Mouse (Mus musculus): ENCODE results near the gene Hipk2. TPM values are rescaled to one million over a fixed set of nuclear protein-coding genes. Genes with fewer than 3 reads are reported as not detected.

Hipk2 gene
- polyA plus RNA-seq, 1 experiment from 2014 or later, result 28.0 TPM

- Histone ChIP-seq H3K4me2 (replicated peaks; ENCODE audit: low read depth, low read length) (no peak overlapping the region), H3K27ac (ENCODE audit: low read length) (no peak overlapping the region), H3K4me1 (ENCODE audit: insufficient read depth, low read length) (no peaks in the 10 kb centered on the region), H3K4me3 (ENCODE audit: low read length) (no peak overlapping the region), H3K9ac (replicated peaks; ENCODE audit: low read length) (no peak overlapping the region), H3K36me3 (ENCODE audit: insufficient read depth, low read length) (peaks cover 75% of the 10 kb centered on the region), H3K27me3 (ENCODE audit: insufficient read depth, low read length) (no peaks in the 10 kb centered on the region), H3K9me3 (ENCODE audit: low read length) (no peaks in the 10 kb centered on the region)
- ATAC-seq (ENCODE audit: low FRiP score, low TSS enrichment), result no peak
- WGBS, result 78% methylated on average over 19 of the region's 19 CpGs
These were observed 161.7 kb downstream of the Hipk2 start for GRCm38 (mm10) chr6:38713957-38714898.

DNA sequence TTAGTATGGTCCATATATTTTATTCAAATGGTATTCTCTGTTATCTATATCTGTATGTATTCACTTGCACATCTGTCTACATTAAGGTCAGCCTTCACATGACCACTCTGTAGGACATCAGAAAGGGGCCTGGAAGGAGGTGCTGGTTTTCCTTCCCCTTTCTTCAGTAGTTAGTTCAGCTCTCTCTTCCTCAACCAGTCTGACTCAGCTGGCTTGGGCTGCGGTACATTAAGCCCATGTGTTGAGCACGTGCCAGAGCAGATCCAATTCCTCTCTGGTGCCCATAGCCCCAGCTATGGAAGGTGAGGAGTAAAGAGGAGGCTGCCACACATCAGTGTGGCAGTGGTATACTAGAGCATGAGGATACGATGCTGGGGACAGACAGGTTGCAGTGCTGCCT, 165.5 kb downstream of the Hipk2 start:
- Histone ChIP-seq H3K9me3 (ENCODE audit: low read length) (no peaks in the 10 kb centered on the region), H3K4me1 (ENCODE audit: insufficient read depth, low read length) (no peaks in the 10 kb centered on the region), H3K36me3 (ENCODE audit: insufficient read depth, low read length) (peaks cover 55% of the 10 kb centered on the region), H3K4me2 (replicated peaks; ENCODE audit: low read depth, low read length) (no peak overlapping the region), H3K9ac (replicated peaks; ENCODE audit: low read length) (no peak overlapping the region), H3K4me3 (ENCODE audit: low read length) (no peak overlapping the region), H3K27me3 (ENCODE audit: insufficient read depth, low read length) (no peaks in the 10 kb centered on the region), H3K27ac (ENCODE audit: low read length) (no peak overlapping the region)
- no peak for ATAC-seq (ENCODE audit: low FRiP score, low TSS enrichment)
- 87% methylated on average over 3 of the region's 3 CpGs for WGBS

DNA sequence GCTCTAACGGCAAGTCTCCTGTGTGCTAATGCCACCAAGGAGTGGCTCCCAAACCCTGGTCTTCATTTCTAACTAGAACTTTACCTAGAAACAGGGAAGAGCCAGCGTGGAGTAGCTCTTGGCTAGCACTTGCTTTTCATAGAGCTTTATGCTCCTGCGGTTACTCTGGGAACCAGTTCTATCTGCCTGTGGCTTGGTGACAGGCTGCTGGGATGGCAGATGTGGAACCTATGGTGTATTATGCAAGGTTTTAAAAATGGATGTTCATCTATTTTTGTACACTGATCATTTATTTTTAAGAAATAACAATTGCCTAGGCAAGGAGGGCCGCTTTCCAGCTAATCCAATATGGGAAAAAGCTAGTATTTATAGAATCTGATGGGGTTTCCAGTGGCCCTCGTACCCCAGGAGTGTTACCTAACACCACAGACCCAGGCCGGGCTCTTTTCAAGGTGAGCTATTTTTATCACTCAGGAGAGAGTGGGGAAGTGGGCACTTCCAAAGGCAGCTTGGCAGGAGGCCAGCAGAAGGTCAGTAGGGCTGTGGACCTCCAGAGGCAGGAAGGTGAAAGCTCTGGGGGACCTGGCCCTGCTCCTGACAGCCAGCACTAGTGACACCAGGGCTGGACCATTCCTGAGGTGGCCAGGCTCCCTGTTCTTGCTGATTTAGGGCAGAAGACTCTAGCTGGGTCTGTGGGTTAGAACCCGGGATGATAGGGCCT, 171.5 kb downstream of the Hipk2 start:
- Histone ChIP-seq H3K36me3 (ENCODE audit: insufficient read depth, low read length) (peaks cover 42% of the 10 kb centered on the region), H3K4me3 (ENCODE audit: low read length) (no peak overlapping the region), H3K9me3 (ENCODE audit: low read length) (no peaks in the 10 kb centered on the region), H3K4me2 (replicated peaks; ENCODE audit: low read depth, low read length) (no peak overlapping the region), H3K9ac (replicated peaks; ENCODE audit: low read length) (no peak overlapping the region), H3K27ac (ENCODE audit: low read length) (no peak overlapping the region), H3K27me3 (ENCODE audit: insufficient read depth, low read length) (no peaks in the 10 kb centered on the region), H3K4me1 (ENCODE audit: insufficient read depth, low read length) (no peaks in the 10 kb centered on the region)
- 72% methylated on average over 7 of the region's 7 CpGs for WGBS
- 0 out of 2 replicates have a peak, but pooled peaks have one; percentile 9 for ATAC-seq (ENCODE audit: low FRiP score, low TSS enrichment)

- H3K4me3 ChIP-seq (ENCODE audit: low read length), result no peak overlapping the region
- no peak overlapping the region for H3K4me2 ChIP-seq (replicated peaks; ENCODE audit: low read depth, low read length)
- no peaks in the 10 kb centered on the region for H3K4me1 ChIP-seq (ENCODE audit: insufficient read depth, low read length)
- no peak for ATAC-seq (ENCODE audit: low FRiP score, low TSS enrichment)
- 81% methylated on average over 6 of the region's 6 CpGs for WGBS
- H3K27me3 ChIP-seq (ENCODE audit: insufficient read depth, low read length), result no peaks in the 10 kb centered on the region
- peaks cover 48% of the 10 kb centered on the region for H3K36me3 ChIP-seq (ENCODE audit: insufficient read depth, low read length)
- no peak overlapping the region for H3K27ac ChIP-seq (ENCODE audit: low read length)
- no peaks in the 10 kb centered on the region for H3K9me3 ChIP-seq (ENCODE audit: low read length)
- H3K9ac ChIP-seq (replicated peaks; ENCODE audit: low read length), result no peak overlapping the region
These were observed 172.4 kb downstream of the Hipk2 start for GRCm38 (mm10) chr6:38703526-38703925.

DNA sequence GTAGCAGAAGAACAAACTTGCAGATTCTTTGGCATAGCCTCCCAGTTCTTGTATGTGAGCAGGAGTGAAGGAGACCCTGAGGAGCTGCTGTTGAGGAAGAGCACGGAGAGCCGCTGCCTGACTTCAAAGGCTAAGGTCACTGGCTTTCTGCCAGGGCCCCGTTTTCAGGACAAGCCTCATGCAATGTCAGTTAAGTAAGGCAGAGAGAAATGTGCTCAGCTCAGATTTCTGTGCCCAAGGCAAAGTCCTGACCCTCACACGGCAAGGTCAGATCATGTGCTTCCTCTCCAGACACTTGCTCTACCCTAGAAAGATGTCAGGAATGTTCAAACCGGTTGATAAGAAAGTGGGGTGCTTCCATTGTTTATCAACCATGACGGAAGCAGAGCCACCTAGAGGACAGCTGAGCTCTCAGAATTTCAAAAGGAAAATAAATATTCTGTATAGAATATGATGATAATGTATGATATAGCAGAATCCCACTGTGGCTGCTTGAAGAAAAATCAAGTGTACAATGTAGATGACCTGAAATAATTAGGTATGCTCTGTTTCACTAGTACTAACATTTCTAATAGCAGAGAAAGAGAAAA, 173.1 kb downstream of the Hipk2 start:
- ATAC-seq (ENCODE audit: low FRiP score, low TSS enrichment), result no peak
- Histone ChIP-seq H3K36me3 (ENCODE audit: insufficient read depth, low read length) (peaks cover 55% of the 10 kb centered on the region), H3K27ac (ENCODE audit: low read length) (no peak overlapping the region), H3K4me3 (ENCODE audit: low read length) (no peak overlapping the region), H3K4me2 (replicated peaks; ENCODE audit: low read depth, low read length) (no peak overlapping the region), H3K4me1 (ENCODE audit: insufficient read depth, low read length) (no peaks in the 10 kb centered on the region), H3K9ac (replicated peaks; ENCODE audit: low read length) (no peak overlapping the region), H3K27me3 (ENCODE audit: insufficient read depth, low read length) (no peaks in the 10 kb centered on the region), H3K9me3 (ENCODE audit: low read length) (no peaks in the 10 kb centered on the region)
- WGBS, result 22% methylated on average over 6 of the region's 6 CpGs

GRCm38 (mm10) chr6:38701421-38701820, 174.5 kb downstream of the Hipk2 start:
- Histone ChIP-seq H3K4me2 (replicated peaks; ENCODE audit: low read depth, low read length) (no peak overlapping the region), H3K27me3 (ENCODE audit: insufficient read depth, low read length) (no peaks in the 10 kb centered on the region), H3K27ac (ENCODE audit: low read length) (no peak overlapping the region), H3K4me1 (ENCODE audit: insufficient read depth, low read length) (no peaks in the 10 kb centered on the region), H3K4me3 (ENCODE audit: low read length) (no peak overlapping the region), H3K9ac (replicated peaks; ENCODE audit: low read length) (no peak overlapping the region), H3K9me3 (ENCODE audit: low read length) (no peaks in the 10 kb centered on the region), H3K36me3 (ENCODE audit: insufficient read depth, low read length) (peaks cover 59% of the 10 kb centered on the region)
- 68% methylated on average over 2 of the region's 2 CpGs for WGBS
- ATAC-seq (ENCODE audit: low FRiP score, low TSS enrichment), result no peak

DNA sequence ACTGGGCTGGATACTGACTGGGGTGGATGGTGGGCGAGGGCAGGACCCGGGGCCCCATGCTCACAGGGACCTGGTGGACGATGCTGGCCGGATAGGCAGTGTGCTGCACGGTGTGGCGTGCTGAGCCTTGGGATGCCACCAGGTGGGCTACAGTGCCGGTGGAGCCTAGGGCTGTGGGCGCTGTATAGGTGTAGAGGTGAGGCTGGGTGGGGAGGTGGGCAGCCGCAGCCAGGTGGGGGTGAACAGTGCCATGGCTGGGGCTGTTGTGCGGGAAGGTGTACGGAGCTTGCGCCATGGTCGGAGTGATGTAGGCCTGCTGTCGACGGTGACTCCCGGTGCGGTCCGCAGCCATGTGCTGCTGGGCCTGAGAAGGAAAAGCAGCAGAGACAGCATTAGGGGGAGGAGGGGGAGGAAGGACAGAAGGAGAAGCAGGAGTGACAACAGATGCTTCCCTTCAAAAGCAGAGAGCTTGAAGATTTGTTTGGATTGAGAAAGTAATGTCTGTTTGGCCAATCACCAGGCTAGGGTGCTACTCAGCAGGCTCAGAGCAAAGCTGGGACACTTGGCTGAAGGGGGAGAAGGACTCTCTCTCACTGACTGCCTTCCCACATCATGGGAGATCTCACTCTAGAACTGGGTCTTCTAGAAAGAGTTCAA, 177.6 kb downstream of the Hipk2 start:
- ATAC-seq (ENCODE audit: low FRiP score, low TSS enrichment), result peak; percentile 57; the same call in 1 of the 2 replicates
- Histone ChIP-seq H3K9ac (replicated peaks; ENCODE audit: low read length) (no peak overlapping the region), H3K36me3 (ENCODE audit: insufficient read depth, low read length) (peaks cover 68% of the 10 kb centered on the region), H3K4me3 (ENCODE audit: low read length) (no peak overlapping the region), H3K27me3 (ENCODE audit: insufficient read depth, low read length) (no peaks in the 10 kb centered on the region), H3K4me1 (ENCODE audit: insufficient read depth, low read length) (no peaks in the 10 kb centered on the region), H3K4me2 (replicated peaks; ENCODE audit: low read depth, low read length) (no peak overlapping the region), H3K9me3 (ENCODE audit: low read length) (no peaks in the 10 kb centered on the region), H3K27ac (ENCODE audit: low read length) (no peak overlapping the region)
- 90% methylated on average over 18 of the region's 18 CpGs for WGBS

DNA sequence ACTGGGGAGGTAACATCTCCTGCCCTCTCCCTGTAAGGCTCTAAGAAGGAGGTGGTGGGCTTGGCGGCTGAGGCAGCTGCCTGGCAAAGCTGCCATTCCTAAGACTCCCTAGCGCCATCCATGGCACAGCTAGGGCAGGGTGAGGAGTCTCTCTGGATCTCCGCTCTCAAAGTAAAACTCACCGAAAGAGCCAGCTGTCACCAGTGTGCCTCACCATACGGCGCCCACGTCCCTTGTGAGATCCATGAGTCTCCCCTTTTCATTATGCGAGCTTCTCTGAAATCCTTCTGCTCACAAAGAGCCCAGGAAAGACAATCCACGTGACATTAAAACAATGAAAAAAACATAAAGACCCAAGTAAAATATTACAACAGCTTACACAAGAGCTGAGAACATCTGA, 179.4 kb downstream of the Hipk2 start:
- H3K4me1 ChIP-seq (ENCODE audit: insufficient read depth, low read length), result no peaks in the 10 kb centered on the region
- 93% methylated on average over 9 of the region's 9 CpGs for WGBS

DNA sequence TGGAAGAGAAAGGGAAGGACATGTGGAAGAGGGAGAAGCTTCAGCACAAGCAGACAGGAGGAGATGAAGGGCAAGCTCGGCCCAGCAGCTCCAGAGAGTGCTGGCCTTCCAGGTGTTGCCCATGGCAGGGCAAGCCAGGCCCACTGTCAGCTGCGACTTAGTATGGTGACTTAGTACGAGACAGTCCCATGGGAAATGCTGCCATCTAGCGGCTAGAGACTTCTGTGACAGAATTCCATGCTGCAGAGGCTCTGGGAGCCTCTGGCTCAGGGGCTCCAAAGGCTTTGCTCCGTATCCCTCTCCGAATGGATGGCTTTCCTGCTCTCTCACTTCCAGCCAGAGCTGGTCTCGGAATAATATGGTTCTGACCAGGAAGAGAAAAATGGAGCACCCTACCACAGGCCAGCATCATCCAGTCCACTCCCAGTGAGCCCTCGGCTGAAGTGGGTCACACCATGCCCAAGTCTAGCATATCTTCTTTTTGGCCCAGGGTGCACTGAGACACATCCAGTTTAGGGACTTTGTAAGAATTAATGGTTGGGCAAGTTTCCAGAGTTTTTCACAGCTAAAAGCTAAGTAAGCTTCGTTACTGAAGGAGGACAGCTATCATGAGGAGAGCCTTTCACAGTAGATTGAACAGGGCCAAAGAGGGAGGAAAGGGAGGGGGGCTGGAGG, 180.4 kb downstream of the Hipk2 start:
- H3K9ac ChIP-seq (replicated peaks; ENCODE audit: low read length), result no peak overlapping the region
- ATAC-seq (ENCODE audit: low FRiP score, low TSS enrichment), result peak; percentile 86
- 33% methylated on average over 9 of the region's 9 CpGs for WGBS

More for the DNA sequence above, 179.4 kb downstream of the Hipk2 start:
- H3K4me2 ChIP-seq (replicated peaks; ENCODE audit: low read depth, low read length), result no peak overlapping the region
- no peak overlapping the region for H3K27ac ChIP-seq (ENCODE audit: low read length)
- no peak overlapping the region for H3K9ac ChIP-seq (replicated peaks; ENCODE audit: low read length)
- no peaks in the 10 kb centered on the region for H3K9me3 ChIP-seq (ENCODE audit: low read length)
- H3K27me3 ChIP-seq (ENCODE audit: insufficient read depth, low read length), result no peaks in the 10 kb centered on the region
- no peak overlapping the region for H3K4me3 ChIP-seq (ENCODE audit: low read length)
- H3K36me3 ChIP-seq (ENCODE audit: insufficient read depth, low read length), result peaks cover 61% of the 10 kb centered on the region
- ATAC-seq (ENCODE audit: low FRiP score, low TSS enrichment), result no peak

More for the DNA sequence above, 180.4 kb downstream of the Hipk2 start:
- peaks cover 56% of the 10 kb centered on the region for H3K36me3 ChIP-seq (ENCODE audit: insufficient read depth, low read length)
- no peaks in the 10 kb centered on the region for H3K4me1 ChIP-seq (ENCODE audit: insufficient read depth, low read length)
- H3K27ac ChIP-seq (ENCODE audit: low read length), result no peak overlapping the region
- no peak overlapping the region for H3K4me2 ChIP-seq (replicated peaks; ENCODE audit: low read depth, low read length)
- H3K4me3 ChIP-seq (ENCODE audit: low read length), result no peak overlapping the region
- H3K9me3 ChIP-seq (ENCODE audit: low read length), result no peaks in the 10 kb centered on the region
- H3K27me3 ChIP-seq (ENCODE audit: insufficient read depth, low read length), result no peaks in the 10 kb centered on the region

Data from kidney, embryonic 16.5 days (tissue).